ENCODE assay signal across 9 mouse cellular contexts in the genomic region with DNA sequence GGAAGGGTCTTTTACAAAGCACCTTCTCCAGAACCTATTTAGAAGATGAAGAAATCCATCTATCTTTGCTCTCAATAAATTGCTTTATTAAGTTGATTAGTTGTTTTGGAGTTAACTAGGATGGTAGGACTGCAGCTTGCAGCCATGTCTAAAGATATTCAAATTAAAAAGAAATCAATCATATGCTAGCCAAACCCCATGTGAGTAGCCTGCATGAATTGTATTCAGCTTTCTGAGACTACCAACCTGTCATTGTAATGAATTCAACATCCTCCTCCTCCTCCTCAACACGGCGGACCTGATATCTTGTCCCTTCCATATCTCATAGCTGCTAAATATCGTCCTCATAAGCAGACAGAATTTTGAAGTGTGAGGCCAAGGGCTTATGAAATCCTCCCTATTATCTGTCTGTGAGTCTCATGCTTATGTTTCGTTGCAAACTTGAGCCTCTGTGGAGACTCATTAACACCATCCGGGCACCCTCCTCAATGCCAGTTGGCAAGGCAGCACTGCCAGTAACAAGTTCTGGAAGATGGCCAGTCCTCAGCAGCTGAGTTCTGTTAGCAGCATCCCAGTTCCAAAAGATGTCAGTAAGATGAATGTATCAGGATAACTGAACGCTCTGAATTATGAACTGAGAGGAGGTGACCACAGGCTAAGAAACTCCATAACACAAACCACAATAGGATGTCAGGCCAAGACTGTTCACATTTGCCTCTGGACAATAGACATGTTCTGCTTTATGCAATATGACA. TPM values are rescaled to one million over a fixed set of nuclear protein-coding genes. Genes with fewer than 3 reads are reported as not detected.
DNase-seq lines count a peak whose midpoint lies in the region; ATAC-seq lines count a peak whose summit lies in the region.
"Had no signal": no experiment of that assay in that cellular context is flagged by ENCODE, and none has a peak within 500 bp of the region (broad histone marks: within the 10 kb centered on the region; RNA-seq: fewer than 3 reads in every experiment).

No protein-coding gene starts in this region.

- H3K4me2 ChIP-seq in kidney, embryonic 14.5 days (replicated peaks; ENCODE audit: low read depth, low read length): no peak overlapping the region

- H3K9ac ChIP-seq in kidney, embryonic 14.5 days (ENCODE audit: low read depth, low read length): no peak overlapping the region

- no peak for ATAC-seq in kidney, embryonic 14.5 days (ENCODE audit: low FRiP score, low TSS enrichment)

- H3K9me3 ChIP-seq in kidney, embryonic 14.5 days (ENCODE audit: control insufficient read depth, low read length): no peaks in the 10 kb centered on the region

- intact Hi-C loops in left cerebral cortex, postnatal 36 days (cut with DNase I): no loop called here

- DNase-seq in adrenal gland, postnatal 25 days: peak; percentile 24
- DNase-seq in adrenal gland, adult 2 months: no peak
- peak; percentile 92 for DNase-seq in brain, adult 2 months (ENCODE audit: low read depth, low spot score)
- peak; percentile 53 to 68 for DNase-seq in heart, adult 9 months (ENCODE audit: low spot score in 2 of 2)
- peak; percentile 59 to 76 for DNase-seq in left cerebral cortex, postnatal 36 days (ENCODE audit: low spot score in 2 of 2)
- no peak for DNase-seq in MN1 (ENCODE audit: low spot score)
- DNase-seq in spleen, postnatal 4 days (ENCODE audit: low spot score in 2 of 2): no peak

- WGBS in kidney, embryonic 14.5 days: 85% methylated on average over 6 of the region's 6 CpGs

- H3K4me1 ChIP-seq in kidney, embryonic 14.5 days (ENCODE audit: control insufficient read depth, insufficient read depth, low read length): no peaks in the 10 kb centered on the region
- H3K4me1 ChIP-seq: megakaryocyte, embryonic 14.5 days had no signal

- no peaks in the 10 kb centered on the region for H3K36me3 ChIP-seq in kidney, embryonic 14.5 days (ENCODE audit: control insufficient read depth, insufficient read depth, low read length)

- H3K27me3 ChIP-seq in kidney, embryonic 14.5 days (ENCODE audit: control insufficient read depth, insufficient read depth, low read length): no peaks in the 10 kb centered on the region
- H3K27me3 ChIP-seq: megakaryocyte, embryonic 14.5 days had no signal

- no peak overlapping the region for H3K4me3 ChIP-seq in kidney, embryonic 14.5 days (ENCODE audit: low read length)
- H3K4me3 ChIP-seq: megakaryocyte, embryonic 14.5 days had no signal

- no peak overlapping the region for H3K27ac ChIP-seq in kidney, embryonic 14.5 days (ENCODE audit: low read depth, low read length)

RNA-seq across cellular contexts. Expression of gene Pde11a, which starts 55.0 kb away (rescaled TPM):
- 0.30 TPM in 1 of 2 replicates, not detected in the other for total RNA-seq in adrenal gland, postnatal 25 days (2021)
- total RNA-seq in adrenal gland, adult 2 months (2021): under 1 TPM; 0.17 to 0.31 TPM
- polyA plus RNA-seq in adrenal gland, adult 2 months (2012; rRNA removed): 0.09 TPM in 1 of 2 replicates, not detected in the other
- 1 to 10 TPM; 3.7 to 4.6 TPM for total RNA-seq in left cerebral cortex, postnatal 36 days (2021)
- polyA plus RNA-seq in kidney, embryonic 14.5 days (2014; fragmentation: Nextera tagmentation; extraction: Ambion mirVana): 1.1 and 2.0 TPM in 2 replicates

Comparison
In these comparisons a context has a peak if more than half of its experiments do, and no peak if none do; other contexts are left out.
1. DNase-seq: peak in adrenal gland, postnatal 25 days (single experiment), brain, adult 2 months (single experiment), heart, adult 9 months (2 of 2) and left cerebral cortex, postnatal 36 days (2 of 2); none in adrenal gland, adult 2 months (single experiment), MN1 (single experiment) and spleen, postnatal 4 days (0 of 2).